Mouse (Mus musculus) hindbrain, embryonic 10.5 days (tissue): Measurements from ENCODE around the gene Atp6v1b1. TPM values are rescaled to one million over a fixed set of nuclear protein-coding genes. Genes with fewer than 3 reads are reported as not detected.
"Not testable (repeated sequence)": the region's sequence is repeated elsewhere in the genome, so short reads cannot be mapped to it uniquely, and the experiment has no call there.

Experiments
- DNase-seq: peaks from one replicate; pipeline ENCODE4 v3.0.0-alpha.2; 2017; ENCODE audit warnings: low spot score
- H3K27ac ChIP-seq: fragments of 300-500 bp; sonication (generic); 2 replicates; pipeline ENCODE4 v1.5.1; 2016; ENCODE audit warnings: mild to moderate bottlenecking, moderate library complexity
- H3K27me3 ChIP-seq: fragments of 300-500 bp; sonication (generic); 2 replicates; pipeline ENCODE4 v1.6.1; 2016; ENCODE audit warnings: mild to moderate bottlenecking; ENCODE audit not compliant: poor library complexity, insufficient read depth, severe bottlenecking
- H3K36me3 ChIP-seq: fragments of 300-500 bp; sonication (generic); 2 replicates; pipeline ENCODE4 v1.6.1; 2016; ENCODE audit warnings: mild to moderate bottlenecking, moderate library complexity
- H3K4me1 ChIP-seq: fragments of 300-500 bp; sonication (generic); replicated peaks from 2 replicates; pipeline ENCODE4 v1.6.1; 2016; ENCODE audit warnings: mild to moderate bottlenecking
- H3K4me3 ChIP-seq: fragments of 300-500 bp; sonication (generic); 2 replicates; pipeline ENCODE4 v1.5.1; 2016; ENCODE audit warnings: mild to moderate bottlenecking, moderate library complexity
- H3K9me3 ChIP-seq: fragments of 300-500 bp; sonication (generic); 2 replicates; pipeline ENCODE4 v1.6.1; 2016; ENCODE audit warnings: mild to moderate bottlenecking, moderate library complexity
- WGBS: fragments of 180-500 bp; shearing (Covaris S2); methylation state at CpG from one replicate; pipeline ENCODE4 v1.1.7; 2016; 5-methylcytosine and 5-hydroxymethylcytosine counted together
- polyA plus RNA-seq: library from polyadenylated mRNA; unstranded; fragments of >200 nt; fragmentation: Nextera tagmentation; extraction: Ambion mirVana; gene quantifications from 2 replicates; pipeline ENCODE4 v1.2.1, GENCODE M21; 2016

Atp6v1b1 gene
- polyA plus RNA-seq, 1 experiment from 2014 or later, result not detected

DNA sequence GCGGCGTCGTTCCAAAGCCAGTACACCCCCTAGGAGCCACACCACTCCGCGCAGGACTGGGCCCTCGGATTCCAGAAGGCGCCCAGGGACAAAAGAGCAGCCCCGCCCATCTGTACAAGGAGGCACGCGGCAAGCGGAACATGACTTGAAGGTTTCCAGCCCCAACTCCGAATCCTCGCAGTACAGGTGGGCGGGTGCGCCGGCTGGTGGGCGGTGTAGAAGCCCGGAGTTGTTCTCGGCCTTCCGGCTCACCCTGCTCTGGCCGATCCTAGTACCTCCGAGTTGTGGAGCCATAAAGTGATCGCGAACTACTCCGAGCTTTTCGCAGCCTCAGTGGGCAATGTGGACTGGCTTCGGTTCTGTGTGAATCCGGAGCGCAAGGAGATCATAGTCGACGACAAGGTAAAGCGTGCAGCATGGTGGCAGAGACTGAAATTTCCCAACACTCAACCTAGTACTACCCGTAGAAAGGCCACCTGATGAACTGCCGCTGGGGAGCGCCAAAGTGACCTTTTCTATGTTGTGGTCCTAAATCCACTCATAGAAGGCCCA, 20.2 kb downstream of the Atp6v1b1 start:
- peak; percentile 29 for DNase-seq
- Histone ChIP-seq H3K4me1 (peaks cover 18% of the 10 kb centered on the region), H3K27ac (no peak overlapping the region; the same call in 1 of the 2 replicates), H3K4me3 (peak overlapping the region; percentile 46), H3K9me3 (no peaks in the 10 kb centered on the region), H3K27me3 (peaks cover 76% of the 10 kb centered on the region), H3K36me3 (0 out of 2 replicates have a peak, but pooled peaks cover under 1% of the 10 kb centered on the region)
- under 1% methylated on average over 35 of the region's 35 CpGs for WGBS

- no peaks in the 10 kb centered on the region for H3K9me3 ChIP-seq
- peaks cover 35% of the 10 kb centered on the region for H3K27me3 ChIP-seq
- peaks cover 13% of the 10 kb centered on the region for H3K4me1 ChIP-seq
- no peak overlapping the region for H3K27ac ChIP-seq
- 86% methylated on average over 3 of the region's 3 CpGs for WGBS
- peaks cover 40% of the 10 kb centered on the region for H3K36me3 ChIP-seq
- no peak for DNase-seq
- no peak overlapping the region for H3K4me3 ChIP-seq
Observed at GRCm38 (mm10) chr6:83766982-83767381, 24.2 kb downstream of the Atp6v1b1 start.

DNA sequence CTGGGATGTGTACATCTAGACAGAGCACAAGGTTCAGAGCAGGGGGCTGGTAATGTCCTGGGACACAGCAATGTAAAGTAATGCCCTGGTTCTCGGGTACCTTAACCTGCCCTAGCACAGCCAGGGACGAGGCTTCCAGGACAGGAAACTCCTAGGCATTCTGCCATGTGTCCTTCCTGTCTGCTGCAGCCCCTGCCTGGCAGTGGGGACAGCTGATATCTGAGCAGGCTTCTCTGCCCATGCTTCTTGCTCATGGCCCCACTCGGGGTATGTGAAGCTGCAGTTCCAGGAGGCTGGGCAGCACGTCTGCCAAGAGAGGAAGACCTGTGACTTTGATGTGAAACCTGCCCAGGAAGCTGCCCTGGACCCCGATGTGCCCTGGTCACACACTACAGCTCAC, 25.7 kb downstream of the Atp6v1b1 start:
- H3K27me3 ChIP-seq, result peaks cover 20% of the 10 kb centered on the region
- no peak overlapping the region for H3K27ac ChIP-seq
- H3K4me1 ChIP-seq, result peaks cover 4% of the 10 kb centered on the region
- WGBS, result 86% methylated on average over 5 of the region's 5 CpGs
- no peak overlapping the region for H3K4me3 ChIP-seq
- H3K9me3 ChIP-seq, result no peaks in the 10 kb centered on the region
- no peak for DNase-seq
- H3K36me3 ChIP-seq, result peaks cover 55% of the 10 kb centered on the region

DNA sequence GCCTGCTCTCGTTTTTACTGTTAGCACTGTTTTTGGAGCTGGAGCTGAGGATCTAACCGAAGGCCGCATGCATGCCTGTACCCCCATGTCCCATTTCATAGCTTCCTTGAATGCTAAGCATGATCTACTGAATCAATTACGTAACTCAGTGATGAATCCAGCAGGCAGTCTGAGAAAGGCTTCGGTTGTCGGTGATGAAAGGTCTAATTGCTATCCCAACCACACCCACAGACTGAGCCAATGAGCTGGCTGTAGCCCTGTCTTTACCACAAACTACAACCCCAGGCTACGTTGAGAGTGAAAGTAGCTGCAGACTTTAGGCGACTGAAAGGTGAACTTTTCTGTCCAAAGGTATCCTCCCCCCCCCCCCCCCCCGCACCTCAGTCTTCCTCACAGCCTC, 31.3 kb downstream of the Atp6v1b1 start:
- peaks cover 30% of the 10 kb centered on the region for H3K4me1 ChIP-seq
- no peak for DNase-seq
- no peak overlapping the region for H3K27ac ChIP-seq
- no peaks in the 10 kb centered on the region for H3K9me3 ChIP-seq
- 63% methylated on average over 9 of the region's 9 CpGs for WGBS
- no peaks in the 10 kb centered on the region for H3K27me3 ChIP-seq
- H3K36me3 ChIP-seq, result peaks cover 46% of the 10 kb centered on the region
- peak overlapping the region; percentile 95 for H3K4me3 ChIP-seq

- H3K4me1 ChIP-seq, result peaks cover 30% of the 10 kb centered on the region
- H3K36me3 ChIP-seq, result peaks cover 38% of the 10 kb centered on the region
- H3K4me3 ChIP-seq, result peak overlapping the region; percentile 95
- WGBS, result 2% methylated on average over 14 of the region's 14 CpGs
- H3K9me3 ChIP-seq, result no peaks in the 10 kb centered on the region
- H3K27ac ChIP-seq, result peak overlapping the region; percentile 94
- H3K27me3 ChIP-seq, result no peaks in the 10 kb centered on the region
- no peak for DNase-seq
Observed at GRCm38 (mm10) chr6:83774781-83775563, 32.2 kb downstream of the Atp6v1b1 start.

GRCm38 (mm10) chr6:83775638-83776293, 33.0 kb downstream of the Atp6v1b1 start, which contains the start of gene Tex261:
Tex261 (minus strand) TSS chr6:83775813.
- Histone ChIP-seq H3K4me3 (peak within 1 kb of the TSS; percentile 95), H3K27ac (peak within 1 kb of the TSS; percentile 94), H3K4me1 (peaks cover 30% of the 10 kb centered on the region), H3K9me3 (no peaks in the 10 kb centered on the region), H3K27me3 (no peaks in the 10 kb centered on the region), H3K36me3 (peaks cover 30% of the 10 kb centered on the region)
- WGBS, result under 1% methylated on average over 45 of the region's 45 CpGs
- DNase-seq, result peak; percentile 92

DNA sequence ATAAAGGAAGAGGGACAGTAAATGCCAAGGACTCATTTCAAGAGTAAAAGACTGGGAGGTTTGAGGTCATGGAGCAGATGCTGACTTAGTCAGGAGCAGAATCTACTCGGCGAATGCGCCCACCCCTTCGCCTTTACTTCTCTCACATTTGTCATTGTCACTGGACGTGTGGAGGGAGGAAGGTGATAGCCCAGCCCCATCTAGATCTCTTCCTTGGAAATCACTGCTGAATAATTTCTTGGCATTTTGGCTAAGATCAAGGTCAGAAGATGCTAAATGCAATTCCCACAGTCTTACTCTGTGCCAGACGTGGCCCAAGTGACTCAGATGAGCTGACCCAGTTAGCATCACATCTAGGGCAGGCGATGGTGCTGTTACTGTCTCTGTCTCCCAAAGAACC, 35.5 kb downstream of the Atp6v1b1 start:
- Histone ChIP-seq H3K4me3 (no peak overlapping the region), H3K36me3 (peaks cover 5% of the 10 kb centered on the region), H3K4me1 (peaks cover 27% of the 10 kb centered on the region), H3K27ac (no peak overlapping the region), H3K9me3 (no peaks in the 10 kb centered on the region), H3K27me3 (no peaks in the 10 kb centered on the region)
- WGBS, result 82% methylated on average over 7 of the region's 7 CpGs
- no peak for DNase-seq

GRCm38 (mm10) chr6:83779026-83779425, 36.2 kb downstream of the Atp6v1b1 start:
- H3K27ac ChIP-seq, result no peak overlapping the region
- H3K4me1 ChIP-seq, result peaks cover 20% of the 10 kb centered on the region
- no peaks in the 10 kb centered on the region for H3K27me3 ChIP-seq
- 7% methylated on average over 5 of the region's 5 CpGs for WGBS
- peak; percentile 54 for DNase-seq
- H3K9me3 ChIP-seq, result no peaks in the 10 kb centered on the region
- H3K4me3 ChIP-seq, result no peak overlapping the region
- no peaks in the 10 kb centered on the region for H3K36me3 ChIP-seq

DNA sequence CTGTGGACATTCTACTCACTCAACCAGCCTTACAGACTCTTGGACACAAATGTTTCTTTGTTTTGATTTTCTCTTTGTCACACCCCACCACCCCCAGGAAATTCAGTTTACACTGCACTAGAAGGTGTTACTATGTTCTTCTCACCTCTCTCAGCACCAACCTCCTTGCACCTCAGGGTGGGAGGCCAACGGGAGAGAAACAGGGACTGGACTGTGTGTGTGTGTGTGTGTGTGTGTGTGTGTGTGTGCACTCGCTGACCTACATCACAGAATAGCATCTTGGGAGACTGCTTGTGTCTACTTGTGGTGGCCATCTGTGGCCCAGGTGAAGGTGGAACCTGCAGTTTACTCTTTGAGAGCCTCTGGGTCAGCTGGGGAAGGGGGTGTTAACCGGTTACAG, 43.6 kb downstream of the Atp6v1b1 start:
- peaks cover 6% of the 10 kb centered on the region for H3K4me1 ChIP-seq
- H3K4me3 ChIP-seq, result no peak overlapping the region
- 0 out of 2 replicates have a peak, but pooled peaks cover 3% of the 10 kb centered on the region for H3K27me3 ChIP-seq
- no peak for DNase-seq
- no peaks in the 10 kb centered on the region for H3K36me3 ChIP-seq
- H3K9me3 ChIP-seq, result no peaks in the 10 kb centered on the region
- WGBS, result 74% methylated on average over 3 of the region's 3 CpGs
- H3K27ac ChIP-seq, result no peak overlapping the region

GRCm38 (mm10) chr6:83788554-83788953, 45.8 kb downstream of the Atp6v1b1 start:
- H3K4me3 ChIP-seq, result no peak overlapping the region
- peaks cover 6% of the 10 kb centered on the region for H3K4me1 ChIP-seq
- no peaks in the 10 kb centered on the region for H3K9me3 ChIP-seq
- H3K27ac ChIP-seq, result peak overlapping the region; percentile 40; the same call in 1 of the 2 replicates
- H3K27me3 ChIP-seq, result 0 out of 2 replicates have a peak, but pooled peaks cover 3% of the 10 kb centered on the region
- DNase-seq, result no peak
- WGBS, result 70% methylated on average over 7 of the region's 7 CpGs
- H3K36me3 ChIP-seq, result no peaks in the 10 kb centered on the region

GRCm38 (mm10) chr6:83790533-83790932, 47.7 kb downstream of the Atp6v1b1 start:
- not testable (repeated sequence) for DNase-seq, H3K4me3 ChIP-seq, H3K27ac ChIP-seq, H3K36me3 ChIP-seq, H3K9me3 ChIP-seq, H3K27me3 ChIP-seq
- peaks cover 18% of the 10 kb centered on the region for H3K4me1 ChIP-seq
- 85% methylated on average over 5 of the region's 5 CpGs for WGBS

GRCm38 (mm10) chr6:83791251-83791890, 48.6 kb downstream of the Atp6v1b1 start:
- H3K27me3 ChIP-seq, result peaks cover 3% of the 10 kb centered on the region; the same call in 1 of the 2 replicates
- no peak for DNase-seq
- no peaks in the 10 kb centered on the region for H3K9me3 ChIP-seq
- H3K36me3 ChIP-seq, result no peaks in the 10 kb centered on the region
- WGBS, result 74% methylated on average over 4 of the region's 4 CpGs
- H3K4me3 ChIP-seq, result no peak overlapping the region
- no peak overlapping the region for H3K27ac ChIP-seq
- peaks cover 21% of the 10 kb centered on the region for H3K4me1 ChIP-seq
